Mouse (Mus musculus) urinary bladder, postnatal 14 days (tissue): ENCODE results near the gene Suclg2.
"Not testable (repeated sequence)": the region's sequence is repeated elsewhere in the genome, so short reads cannot be mapped to it uniquely, and the experiment has no call there.

Experiments used
- DNase-seq: peaks from one replicate; pipeline ENCODE4 v3.0.0; 2021; ENCODE audit warnings: low spot score

Gene Suclg2

DNA sequence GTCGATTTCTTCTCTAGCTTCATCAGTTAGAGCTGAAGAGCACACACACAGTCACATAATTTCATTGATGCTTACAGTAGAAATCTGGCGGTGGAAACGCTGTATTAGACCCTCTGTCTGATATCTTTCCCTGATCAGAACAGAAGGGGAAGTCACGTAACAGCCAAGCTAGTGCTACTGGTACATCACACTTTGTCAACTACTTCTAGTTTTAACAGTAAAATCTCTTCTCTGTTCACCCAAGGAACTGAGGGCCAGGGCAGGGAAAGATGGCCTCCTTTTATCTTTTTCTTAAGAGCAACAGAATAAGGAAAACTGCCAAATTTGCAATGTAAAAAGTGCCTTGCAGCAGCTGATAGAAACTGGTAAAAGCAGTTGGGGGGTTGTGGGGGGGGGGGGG is 97.8 kb downstream of the Suclg2 start:
- no peak for DNase-seq

DNA sequence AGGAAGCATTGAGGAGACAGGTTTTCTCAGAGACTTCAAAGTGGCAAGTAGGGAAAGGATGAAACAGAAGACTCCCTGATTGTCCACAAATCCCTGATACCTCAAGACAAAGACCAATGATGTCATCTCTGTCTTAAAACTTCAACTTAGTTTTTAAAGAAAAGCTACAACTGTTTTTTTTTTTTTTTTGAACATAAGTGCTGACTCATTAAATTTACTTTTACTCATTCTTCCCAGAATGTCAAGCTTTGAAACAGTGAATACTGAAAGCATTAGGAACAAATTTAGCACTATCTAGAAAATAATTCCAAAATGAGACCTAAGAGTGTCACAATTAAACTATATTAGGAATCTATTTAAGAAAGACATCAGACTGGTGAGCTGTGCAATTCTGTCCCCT is 98.8 kb downstream of the Suclg2 start:
- no peak for DNase-seq

DNA sequence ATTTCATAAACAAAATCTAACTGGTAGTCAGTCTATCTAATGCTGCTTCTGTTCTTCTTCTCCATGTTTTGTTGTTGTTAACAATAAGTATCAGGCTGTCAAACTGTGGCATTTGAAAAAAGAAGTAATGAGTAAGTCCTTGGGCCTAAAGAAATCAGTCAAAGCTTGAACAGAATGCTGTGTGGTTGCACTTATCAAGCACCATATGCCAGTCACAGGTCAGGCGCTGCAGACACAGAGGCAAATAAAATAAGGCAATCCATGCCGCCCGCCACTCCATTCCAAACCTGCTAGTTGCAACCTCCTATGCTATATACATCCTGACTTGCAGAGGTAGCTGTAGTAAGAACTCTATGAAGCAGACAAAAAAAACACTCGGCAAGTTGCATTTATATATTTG is 100.2 kb downstream of the Suclg2 start:
- no peak for DNase-seq

DNA sequence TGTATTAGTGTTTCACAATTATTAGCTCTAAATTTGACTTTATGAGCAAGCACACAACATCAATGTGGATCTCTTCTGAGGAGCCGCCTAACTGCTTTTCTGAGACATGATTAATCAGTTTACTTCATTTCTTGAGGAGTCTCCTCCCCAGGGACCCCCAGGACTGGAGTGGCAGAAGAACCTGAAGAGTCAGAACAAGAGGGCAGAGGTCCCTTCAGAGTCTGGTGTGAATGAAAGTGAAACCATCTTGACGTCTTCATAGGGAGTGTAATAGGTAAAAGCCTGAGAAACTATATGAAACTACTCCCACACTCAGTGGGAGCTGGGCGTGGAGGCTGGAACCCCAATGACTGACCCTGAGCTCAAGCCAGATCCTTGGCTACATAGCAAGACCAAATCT is 105.4 kb downstream of the Suclg2 start:
- DNase-seq = no peak

DNA sequence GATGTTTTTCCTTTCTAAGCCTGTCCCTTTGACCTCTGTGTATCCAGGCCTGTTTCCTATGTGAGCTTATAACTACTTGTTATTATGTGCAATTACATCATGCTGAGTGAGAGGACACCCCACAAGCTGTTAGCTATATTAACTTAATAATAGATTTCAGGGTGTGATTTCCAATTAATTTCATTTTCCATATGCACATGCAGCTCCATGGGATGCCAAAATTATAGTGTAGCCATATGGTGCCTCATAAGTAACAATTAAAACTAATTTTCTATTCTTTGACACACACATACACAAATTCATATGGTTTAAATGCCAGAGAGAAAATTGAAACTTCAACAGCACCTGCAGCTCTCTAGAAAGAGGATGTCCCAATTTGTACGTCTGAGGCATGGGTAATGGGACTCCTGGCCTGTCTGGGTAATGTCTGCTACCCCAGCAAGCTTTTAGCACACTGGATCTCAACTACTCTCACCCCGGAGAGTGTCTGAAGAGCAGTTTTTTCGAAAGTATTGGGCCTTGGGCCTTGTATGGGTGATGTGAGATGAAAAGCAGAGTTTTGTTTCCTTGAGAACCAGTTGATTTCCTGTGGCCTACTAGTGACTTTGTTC is 106.1 kb downstream of the Suclg2 start:
- DNase-seq = no peak

DNA sequence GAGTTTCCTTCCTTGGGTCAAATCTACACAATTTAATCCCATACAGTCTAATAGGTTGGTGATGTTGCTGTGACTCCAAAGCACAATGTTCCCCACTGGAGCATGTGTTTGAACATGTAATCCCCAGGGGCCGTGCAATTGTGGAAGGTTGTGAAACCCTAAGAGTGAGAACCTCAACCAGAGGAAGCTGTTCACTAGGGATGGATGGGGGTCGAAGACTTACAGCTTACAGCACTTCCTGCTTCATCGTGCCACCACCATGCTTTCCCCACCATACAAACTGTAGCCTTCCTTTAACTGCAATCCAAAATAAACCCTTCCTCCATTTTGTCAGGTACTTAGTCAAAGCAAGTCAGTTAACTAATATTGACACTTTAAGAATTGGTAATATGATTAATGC is 107.5 kb downstream of the Suclg2 start:
- DNase-seq = no peak

DNA sequence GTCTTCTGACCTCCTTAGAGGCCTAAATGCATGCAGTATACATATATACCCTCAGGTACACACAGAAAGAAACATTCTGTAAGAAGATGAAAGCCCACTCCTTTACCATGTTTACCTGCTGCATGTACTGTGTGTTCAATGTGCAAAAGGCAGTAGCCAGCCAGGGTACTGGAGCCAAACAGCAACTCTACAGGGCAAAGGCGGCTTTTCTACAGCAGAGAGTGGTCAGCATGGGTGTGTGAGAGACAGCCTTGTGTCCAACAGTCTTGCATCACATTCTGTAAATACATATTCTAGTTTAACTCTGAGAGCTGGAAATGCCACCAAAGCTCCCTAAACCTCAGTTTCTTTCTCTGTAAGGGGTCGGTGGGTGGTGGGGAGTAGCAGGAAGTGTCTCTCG is 110.5 kb downstream of the Suclg2 start:
- DNase-seq = no peak

DNA sequence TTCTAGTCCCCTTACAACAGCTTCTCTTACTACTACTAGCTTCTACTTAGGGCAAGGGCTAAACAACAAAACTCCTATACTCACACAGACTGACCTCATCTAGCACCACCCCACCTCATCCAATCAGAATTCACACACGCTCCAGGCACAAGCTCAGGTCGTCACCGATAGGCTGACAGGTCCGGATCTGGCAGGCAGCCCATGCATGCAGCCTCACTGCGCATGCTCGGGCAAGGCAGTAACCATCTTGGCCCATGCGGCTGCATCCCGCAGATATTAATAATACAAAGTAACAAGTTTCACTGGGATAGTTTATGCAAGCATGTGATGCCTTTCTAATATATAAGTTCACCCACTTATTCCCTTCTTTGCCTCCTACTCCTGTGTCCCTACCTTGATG is 117.9 kb downstream of the Suclg2 start:
- not testable (repeated sequence) for DNase-seq

DNA sequence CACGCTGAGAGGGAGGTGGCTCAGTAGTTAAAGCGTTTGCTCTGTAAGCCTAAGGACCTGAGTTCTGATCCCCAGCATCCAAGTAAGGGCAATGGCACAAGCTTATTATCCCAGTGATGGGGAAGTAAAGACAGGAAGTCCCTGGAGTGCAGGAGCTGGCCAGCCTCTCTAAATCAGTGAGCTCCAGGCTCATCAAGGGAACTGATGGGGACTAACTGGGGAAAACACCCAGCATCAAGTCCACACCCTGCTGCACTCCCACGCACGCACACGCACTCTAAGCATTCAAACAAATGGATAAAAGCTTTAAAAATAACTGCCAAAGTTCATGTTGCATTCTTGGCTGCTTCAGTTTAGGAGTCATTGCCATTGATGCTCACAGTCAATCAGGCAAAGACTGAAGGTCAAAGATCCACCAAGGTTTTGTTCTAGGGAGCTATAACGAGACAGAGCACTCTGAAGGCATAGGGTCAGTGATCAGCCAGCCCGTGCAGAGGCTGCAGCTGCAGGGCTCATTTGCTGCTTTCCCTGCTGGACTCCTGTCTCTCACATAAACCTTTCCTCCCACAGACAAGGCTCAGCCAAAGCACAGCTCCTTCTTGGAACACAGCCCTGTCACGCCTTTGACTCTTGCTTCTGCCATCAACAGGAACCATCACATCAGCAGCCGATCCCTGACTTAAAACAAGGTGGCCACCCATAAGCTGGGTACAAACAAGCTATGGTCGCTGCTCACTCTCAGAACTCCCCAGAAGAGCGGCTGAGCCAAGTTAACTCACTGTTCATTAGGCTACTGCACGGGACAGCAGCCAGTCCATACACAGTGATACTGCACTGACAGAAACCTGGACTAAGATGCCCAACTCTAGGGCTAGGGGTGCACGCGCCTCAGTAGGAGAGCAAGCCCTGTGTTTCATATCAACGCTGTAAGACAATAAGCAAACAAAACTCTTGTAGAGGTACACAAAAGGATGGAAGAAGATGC is 121.5 kb downstream of the Suclg2 start:
- peak; percentile 35 for DNase-seq

DNA sequence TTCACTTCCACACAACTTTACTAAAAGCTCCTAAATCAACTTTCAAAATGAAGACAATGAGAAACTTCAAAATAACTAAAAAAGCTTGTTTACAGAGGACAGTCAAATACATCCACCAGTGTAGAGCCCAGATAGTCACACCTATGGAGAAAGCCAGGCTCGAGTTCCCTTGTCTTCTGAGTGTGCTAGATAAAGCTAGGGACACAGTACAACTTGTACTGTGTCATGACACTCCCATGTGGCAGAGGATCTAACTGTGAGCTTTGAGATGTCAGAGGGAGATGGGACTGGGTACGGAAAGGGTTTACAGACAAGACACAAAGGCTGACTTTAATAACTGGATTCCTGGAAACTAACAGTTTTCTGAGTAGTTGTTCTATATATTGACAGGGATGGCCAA is 122.7 kb downstream of the Suclg2 start:
- DNase-seq = no peak

DNA sequence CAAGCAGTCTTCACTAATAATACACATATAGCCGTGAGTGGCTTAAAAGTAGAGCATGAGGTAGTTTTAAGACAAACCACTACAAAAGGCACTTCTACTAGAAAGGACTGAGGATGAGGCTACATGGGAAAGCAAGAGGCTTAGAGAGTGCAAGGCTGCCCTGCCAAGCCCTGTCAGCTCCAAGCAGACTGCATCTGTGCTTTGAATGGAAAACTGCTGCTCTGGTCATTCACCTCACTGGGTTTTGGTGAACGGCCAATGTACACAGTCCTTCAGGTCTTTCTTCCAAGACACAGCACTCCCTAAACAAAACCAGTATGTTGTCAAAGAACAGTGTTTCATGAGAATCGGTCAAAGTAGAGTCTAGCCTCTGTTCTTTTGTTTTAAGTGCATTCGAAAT is 124.4 kb downstream of the Suclg2 start:
- peak; percentile 29 for DNase-seq

DNA sequence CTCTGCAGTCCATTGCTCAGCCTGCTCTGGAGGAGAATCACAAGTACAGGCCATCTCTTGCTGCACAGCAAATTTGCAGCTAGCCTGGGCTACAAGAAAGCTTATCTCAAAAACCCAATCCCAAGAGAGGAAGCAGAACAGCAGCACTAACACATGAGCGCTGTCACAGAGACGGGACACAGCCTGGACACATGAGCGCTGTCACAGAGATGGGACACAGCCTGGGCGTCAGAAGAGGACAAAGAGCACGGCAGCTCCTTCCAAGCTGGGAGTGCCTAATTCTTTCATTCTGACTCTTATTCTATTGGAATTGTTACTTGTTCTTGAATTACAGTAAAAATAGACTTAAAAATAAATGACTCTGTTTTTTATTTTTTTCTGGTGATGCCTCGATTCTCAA is 126.2 kb downstream of the Suclg2 start:
- DNase-seq = no peak

DNA sequence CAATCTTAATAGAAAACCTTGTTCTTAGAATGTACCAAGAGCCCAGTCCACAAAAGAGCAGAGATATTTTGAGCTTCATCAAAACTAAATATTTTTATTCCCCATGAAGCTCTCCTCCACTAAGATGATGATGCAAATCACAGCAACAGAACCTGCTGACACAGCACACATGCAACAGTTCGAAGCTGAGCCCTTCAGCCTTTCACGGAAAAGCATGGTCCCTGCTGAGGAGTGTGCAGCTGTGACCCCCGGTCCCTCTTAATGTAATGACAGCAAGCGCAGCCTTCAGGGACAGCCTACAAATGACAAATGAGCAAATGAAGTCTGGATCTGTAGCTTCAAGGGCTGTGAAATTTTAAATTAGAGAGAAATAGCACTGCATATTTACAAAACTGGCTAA is 128.1 kb downstream of the Suclg2 start:
- DNase-seq = no peak

DNA sequence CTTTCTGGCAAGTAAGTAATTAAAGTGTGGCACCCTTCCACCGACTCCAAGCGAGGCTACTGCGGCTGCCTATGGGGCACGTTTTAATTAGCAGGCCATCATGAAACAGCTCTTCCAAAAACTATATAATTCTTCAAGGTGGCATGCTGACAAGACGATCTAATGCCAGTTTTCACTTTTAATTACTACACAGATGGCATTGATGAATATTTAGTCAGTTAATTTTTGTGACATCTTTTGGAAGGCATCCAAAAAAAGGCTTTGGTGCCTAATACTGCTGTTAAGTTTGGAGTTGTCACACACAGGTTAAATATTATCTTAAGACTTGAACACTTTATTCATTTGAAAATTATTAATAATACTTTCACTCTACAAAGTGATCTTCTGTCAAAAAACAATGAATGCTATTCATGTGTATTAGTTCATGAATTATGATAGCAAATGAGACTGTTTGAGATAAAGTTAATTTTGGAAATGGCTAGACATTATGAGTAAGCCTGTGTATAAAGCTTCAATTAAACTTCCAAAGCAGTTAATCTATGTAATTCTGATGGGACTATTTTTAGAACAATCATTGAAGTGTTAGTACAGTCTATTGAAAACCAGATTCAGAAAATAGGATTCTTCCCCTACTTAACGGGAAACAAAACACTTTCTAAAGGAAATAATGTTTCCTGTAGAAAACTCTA is 131.3 kb downstream of the Suclg2 start:
- DNase-seq = no peak

DNA sequence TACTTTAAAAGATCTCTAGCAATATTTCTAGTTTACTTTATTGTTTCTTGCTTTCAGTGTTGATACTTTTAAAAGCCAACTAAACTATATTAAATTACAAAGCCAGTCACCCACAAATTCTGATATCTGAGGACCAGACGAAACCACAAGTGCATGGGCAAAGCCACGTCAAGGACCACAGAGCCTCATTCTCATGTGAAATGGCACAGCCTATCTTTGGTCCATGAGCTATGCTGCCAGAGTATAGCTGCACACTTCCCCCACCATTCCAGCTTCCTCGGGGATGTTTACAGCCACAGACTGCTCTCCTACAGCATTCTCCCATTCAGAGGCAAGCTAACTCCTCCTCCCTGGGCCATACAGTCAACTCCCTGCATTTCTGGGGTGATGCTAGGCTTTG is 136.7 kb downstream of the Suclg2 start:
- no peak for DNase-seq

DNA sequence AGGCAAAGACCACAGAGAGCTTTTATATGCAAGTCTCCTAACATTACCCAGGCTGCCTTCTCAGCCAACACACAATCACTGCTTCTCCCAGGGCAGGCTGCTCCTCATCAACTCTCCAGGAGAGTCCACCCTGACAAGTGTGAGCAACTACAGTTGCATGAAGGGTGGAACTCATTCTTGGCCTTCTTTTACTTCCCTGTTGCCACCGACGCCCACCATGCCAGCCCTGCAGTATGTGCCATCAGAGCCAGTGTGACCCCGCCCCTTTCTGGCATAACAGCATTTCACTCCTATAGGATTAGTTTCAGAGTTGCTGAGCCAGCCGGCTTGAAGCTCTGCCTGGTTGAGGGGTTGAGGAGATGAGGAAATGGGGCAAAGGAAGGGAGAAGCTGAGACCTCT is 138.8 kb downstream of the Suclg2 start:
- no peak for DNase-seq

DNA sequence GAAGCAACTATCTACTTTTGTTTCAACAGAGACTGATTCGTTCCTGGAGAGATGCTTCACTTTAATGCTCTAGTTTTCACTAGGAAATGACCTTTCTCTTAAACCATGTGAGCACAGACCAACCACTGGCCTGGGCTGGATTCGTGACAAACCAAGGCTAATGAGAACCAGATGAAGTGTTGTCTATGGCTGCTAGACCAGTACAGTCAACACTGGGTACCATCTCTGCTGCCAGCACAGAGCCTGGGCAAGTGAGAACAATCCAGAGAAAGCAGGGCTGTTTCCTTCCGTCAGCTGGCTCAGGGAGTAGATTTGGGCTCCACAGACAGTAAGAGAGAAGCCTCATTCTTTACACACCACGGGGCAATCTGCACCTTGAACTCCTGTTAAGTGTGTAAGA is 143.1 kb downstream of the Suclg2 start:
- no peak for DNase-seq

DNA sequence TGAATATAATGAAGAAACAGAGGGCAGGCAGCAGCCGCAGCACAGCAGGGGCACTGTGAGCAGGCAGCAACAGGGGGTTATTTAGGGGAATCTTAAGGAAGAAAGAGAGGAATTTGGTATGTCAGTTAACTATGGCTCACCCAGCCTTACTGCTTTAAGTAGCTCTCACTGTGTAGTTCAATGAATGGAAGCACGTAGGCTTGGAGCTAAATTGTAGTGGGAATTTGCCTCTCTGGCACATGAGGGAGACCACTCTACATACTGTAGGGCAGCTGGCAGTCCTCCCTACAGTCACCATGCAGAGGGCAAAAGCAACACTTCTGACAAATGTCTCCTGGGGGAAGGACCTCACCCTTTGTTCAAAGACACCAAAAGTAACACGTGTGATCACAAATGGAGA is 143.7 kb downstream of the Suclg2 start:
- no peak for DNase-seq

DNA sequence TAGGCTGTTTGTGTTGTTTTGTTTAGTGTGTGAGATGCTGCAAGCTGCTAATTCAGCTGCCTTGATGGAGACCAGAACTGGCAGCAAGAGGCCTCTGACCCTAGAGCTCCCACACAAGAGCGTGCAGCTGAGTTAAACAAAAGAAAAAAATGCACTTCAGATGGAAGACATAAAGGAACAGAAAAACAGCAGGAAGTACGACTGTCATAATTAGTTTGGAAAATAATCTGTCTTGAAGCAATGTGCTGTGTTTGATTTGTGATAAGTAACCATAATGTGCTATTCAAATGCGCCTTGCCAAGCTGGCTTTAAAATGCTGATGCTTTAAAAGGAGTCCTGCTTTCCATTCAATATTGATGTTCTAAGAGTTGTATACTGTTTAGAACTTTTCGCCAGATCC is 144.2 kb downstream of the Suclg2 start:
- DNase-seq = no peak

DNA sequence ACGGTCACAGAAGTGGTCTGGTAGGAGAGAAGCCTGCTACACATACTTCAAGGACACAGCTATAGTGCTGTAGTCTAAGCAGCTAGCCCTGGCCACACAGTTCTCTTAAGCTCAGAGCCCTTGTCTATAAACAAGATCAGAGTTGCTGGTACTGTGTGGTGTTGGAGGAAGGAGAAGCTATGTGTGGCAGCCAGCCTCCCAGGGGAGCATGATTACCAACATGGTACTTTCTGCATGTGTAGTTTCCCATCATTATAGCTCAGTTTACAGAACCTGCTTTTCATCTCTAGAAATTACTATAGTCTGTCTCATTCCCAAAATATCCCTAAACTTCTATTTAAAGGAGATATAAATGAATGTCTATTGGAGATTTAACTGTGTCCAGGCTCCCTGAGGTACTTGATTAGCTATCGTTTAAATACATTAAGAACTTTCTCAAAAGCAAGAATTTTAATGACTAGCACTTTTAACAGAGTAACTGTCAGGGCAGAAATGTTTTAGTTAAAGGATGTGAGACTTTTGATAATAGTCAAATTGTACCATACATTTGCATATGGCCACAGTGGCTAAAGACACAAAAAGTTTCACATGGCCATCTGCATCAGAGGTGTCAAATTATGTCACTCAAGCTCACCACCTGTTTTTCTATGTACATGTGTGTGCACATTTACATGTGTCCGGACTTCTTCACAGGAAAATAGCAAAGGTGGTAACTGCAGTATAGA is 145.4 kb downstream of the Suclg2 start:
- DNase-seq = no peak

DNA sequence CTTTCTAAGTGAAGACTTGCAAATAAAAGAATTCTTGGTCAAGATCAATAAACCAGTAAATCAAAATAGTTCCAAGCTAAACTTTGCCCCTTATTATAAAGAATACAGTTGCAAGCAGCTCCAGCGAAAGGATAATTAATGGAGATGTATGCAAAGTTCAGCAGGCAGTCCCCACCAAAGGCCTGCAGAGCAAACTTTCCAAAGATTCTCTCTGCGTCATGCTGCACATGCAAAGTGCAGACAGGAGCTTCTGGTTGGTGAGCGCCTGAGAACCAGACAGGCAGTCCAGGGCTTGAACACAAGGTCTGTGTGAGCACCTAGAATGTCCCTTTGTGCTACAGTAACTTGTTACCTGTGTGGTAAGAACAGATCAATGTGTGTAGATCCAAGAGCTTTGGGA is 147.0 kb downstream of the Suclg2 start:
- DNase-seq = no peak

DNA sequence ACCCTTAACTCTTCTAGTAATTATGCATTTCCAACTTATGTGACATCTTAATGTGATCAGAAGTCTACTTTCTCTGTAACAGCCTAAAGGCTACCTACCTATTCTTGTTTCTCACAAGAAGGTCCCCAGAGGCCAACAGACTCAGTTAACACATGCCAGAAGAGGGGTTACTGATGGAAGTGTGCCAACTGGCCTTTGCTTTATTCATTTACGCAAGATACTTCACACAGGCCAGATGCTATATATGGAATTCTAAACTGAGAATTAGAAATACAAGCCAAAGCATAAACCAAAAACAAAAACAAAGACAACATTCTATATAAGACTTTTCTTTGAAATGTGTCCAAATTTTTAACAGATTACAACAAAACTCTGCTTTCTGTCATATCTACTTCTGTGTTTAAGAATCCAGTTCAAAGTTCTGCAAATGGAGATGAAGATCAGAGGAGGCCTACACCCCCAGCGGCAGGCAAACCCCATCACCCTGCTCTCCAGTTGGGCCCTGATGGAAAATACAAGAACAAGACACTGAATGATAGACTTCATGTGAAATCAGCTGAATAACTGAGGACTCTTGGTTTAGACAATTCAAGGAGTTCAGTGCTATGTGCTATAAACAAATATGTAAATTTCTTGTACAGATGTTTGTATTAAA is 155.1 kb downstream of the Suclg2 start:
- no peak for DNase-seq
